Mouse (Mus musculus) neural tube, embryonic 12.5 days (tissue): ENCODE measurements at regions not wholly inside any gene's neighbourhood (a gene's known extent, or its start where the extent isn't known, plus 50 kb on each side); places are given as distances from the start of the nearest gene placed in this dataset.

Experiments
- ATAC-seq: fragments of 200-750 bp; cut with Nextera tagmentation; 2 replicates; pipeline ENCODE4 v1.8.0; 2017; ENCODE audit warnings: low read depth, mild to moderate bottlenecking, moderate TSS enrichment, moderate library complexity; ENCODE audit not compliant: low FRiP score
- H3K27ac ChIP-seq: fragments of 300-500 bp; sonication (generic); 2 replicates; pipeline ENCODE4 v1.5.1; 2016
- H3K27me3 ChIP-seq: fragments of 300-500 bp; sonication (generic); replicated peaks from 2 replicates; pipeline ENCODE4 v1.6.1; 2016; ENCODE audit warnings: mild to moderate bottlenecking
- H3K36me3 ChIP-seq: fragments of 300-500 bp; sonication (generic); 2 replicates; pipeline ENCODE4 v1.6.1; 2016; ENCODE audit warnings: mild to moderate bottlenecking
- H3K4me1 ChIP-seq: fragments of 300-500 bp; sonication (generic); 2 replicates; pipeline ENCODE4 v1.6.1; 2016
- H3K4me2 ChIP-seq: fragments of 300-500 bp; sonication (generic); replicated peaks from 2 replicates; pipeline ENCODE4 v1.6.1; 2016; ENCODE audit warnings: mild to moderate bottlenecking
- H3K4me3 ChIP-seq: fragments of 300-500 bp; sonication (generic); 2 replicates; pipeline ENCODE4 v1.5.1; 2016
- H3K9ac ChIP-seq: fragments of 300-500 bp; sonication (generic); 2 replicates; pipeline ENCODE4 v1.6.1; 2016; ENCODE audit warnings: mild to moderate bottlenecking
- H3K9me3 ChIP-seq: fragments of 300-500 bp; sonication (generic); 2 replicates; pipeline ENCODE4 v1.6.1; 2016; ENCODE audit warnings: mild to moderate bottlenecking
- WGBS: fragments of 180-500 bp; shearing (Covaris S2); methylation state at CpG from one replicate; pipeline ENCODE4 v1.1.7; 2016; 5-methylcytosine and 5-hydroxymethylcytosine counted together

GRCm38 (mm10) chrX:51913247-51913646, 59.3 kb downstream of the 1700080O16Rik start:
- no peaks in the 10 kb centered on the region for H3K9me3 ChIP-seq
- H3K4me3 ChIP-seq = no peak overlapping the region
- no peak overlapping the region for H3K4me2 ChIP-seq
- H3K4me1 ChIP-seq = no peaks in the 10 kb centered on the region
- H3K9ac ChIP-seq = no peak overlapping the region
- no peak overlapping the region for H3K27ac ChIP-seq
- no peaks in the 10 kb centered on the region for H3K36me3 ChIP-seq
- 0 out of 2 replicates have a peak, but pooled peaks have one; percentile 56 for ATAC-seq
- 21% methylated on average over 4 of the region's 4 CpGs for WGBS
- H3K27me3 ChIP-seq = no peaks in the 10 kb centered on the region

GRCm38 (mm10) chrX:51911566-51911965, 61.0 kb downstream of the 1700080O16Rik start:
- Histone ChIP-seq H3K9ac (no peak overlapping the region), H3K9me3 (no peaks in the 10 kb centered on the region), H3K27ac (no peak overlapping the region), H3K27me3 (no peaks in the 10 kb centered on the region), H3K4me2 (no peak overlapping the region), H3K36me3 (no peaks in the 10 kb centered on the region), H3K4me3 (no peak overlapping the region), H3K4me1 (no peaks in the 10 kb centered on the region)
- ATAC-seq = no peak
- WGBS = 35% methylated on average over 1 of the region's 1 CpGs

- H3K9ac ChIP-seq = no peak overlapping the region
- no peaks in the 10 kb centered on the region for H3K36me3 ChIP-seq
- H3K27ac ChIP-seq = no peak overlapping the region
- no peak for ATAC-seq
- H3K4me1 ChIP-seq = no peaks in the 10 kb centered on the region
- no peak overlapping the region for H3K4me2 ChIP-seq
- H3K27me3 ChIP-seq = no peaks in the 10 kb centered on the region
- no peaks in the 10 kb centered on the region for H3K9me3 ChIP-seq
- no peak overlapping the region for H3K4me3 ChIP-seq
- 58% methylated on average over 1 of the region's 1 CpGs for whole genome bisulfite sequencing
Observed at GRCm38 (mm10) chrX:51910576-51910975, 62.0 kb downstream of the 1700080O16Rik start.

GRCm38 (mm10) chrX:51898445-51898844, 74.1 kb downstream of the 1700080O16Rik start:
- ATAC-seq = no peak
- H3K36me3 ChIP-seq = no peaks in the 10 kb centered on the region
- H3K9me3 ChIP-seq = no peaks in the 10 kb centered on the region
- no peaks in the 10 kb centered on the region for H3K27me3 ChIP-seq
- no peak overlapping the region for H3K27ac ChIP-seq
- H3K4me1 ChIP-seq = no peaks in the 10 kb centered on the region
- 82% methylated on average over 4 of the region's 4 CpGs for WGBS
- no peak overlapping the region for H3K9ac ChIP-seq
- no peak overlapping the region for H3K4me3 ChIP-seq
- no peak overlapping the region for H3K4me2 ChIP-seq

GRCm38 (mm10) chrX:51897059-51897458, 75.5 kb downstream of the 1700080O16Rik start:
- no peak overlapping the region for H3K4me2 ChIP-seq
- no peaks in the 10 kb centered on the region for H3K36me3 ChIP-seq
- no peak for ATAC-seq
- H3K4me1 ChIP-seq = no peaks in the 10 kb centered on the region
- H3K9ac ChIP-seq = no peak overlapping the region
- no peak overlapping the region for H3K4me3 ChIP-seq
- WGBS = 17% methylated on average over 5 of the region's 5 CpGs
- H3K27ac ChIP-seq = no peak overlapping the region
- no peaks in the 10 kb centered on the region for H3K9me3 ChIP-seq
- no peaks in the 10 kb centered on the region for H3K27me3 ChIP-seq

GRCm38 (mm10) chrX:51895646-51896190, 76.9 kb downstream of the 1700080O16Rik start:
- Histone ChIP-seq H3K27ac (no peak overlapping the region), H3K9me3 (no peaks in the 10 kb centered on the region), H3K9ac (no peak overlapping the region), H3K36me3 (no peaks in the 10 kb centered on the region), H3K27me3 (no peaks in the 10 kb centered on the region), H3K4me3 (no peak overlapping the region), H3K4me2 (no peak overlapping the region), H3K4me1 (no peaks in the 10 kb centered on the region)
- no peak for ATAC-seq
- 77% methylated on average over 10 of the region's 10 CpGs for WGBS

GRCm38 (mm10) chrX:51892716-51893115, 79.9 kb downstream of the 1700080O16Rik start:
- WGBS = 59% methylated on average over 1 of the region's 1 CpGs
- Histone ChIP-seq H3K9me3 (no peaks in the 10 kb centered on the region), H3K4me2 (no peak overlapping the region), H3K27me3 (no peaks in the 10 kb centered on the region), H3K4me1 (no peaks in the 10 kb centered on the region), H3K9ac (no peak overlapping the region), H3K36me3 (no peaks in the 10 kb centered on the region), H3K4me3 (no peak overlapping the region), H3K27ac (no peak overlapping the region)
- ATAC-seq = no peak

- Histone ChIP-seq H3K27ac (no peak overlapping the region), H3K27me3 (no peaks in the 10 kb centered on the region), H3K9me3 (no peaks in the 10 kb centered on the region), H3K9ac (no peak overlapping the region), H3K4me3 (no peak overlapping the region), H3K4me1 (no peaks in the 10 kb centered on the region), H3K4me2 (no peak overlapping the region), H3K36me3 (no peaks in the 10 kb centered on the region)
- 91% methylated on average over 5 of the region's 5 CpGs for WGBS
- ATAC-seq = no peak
Observed at GRCm38 (mm10) chrX:51886129-51886528, 85.1 kb upstream of the Usp26 start.
